Comparison of ENCODE assay signal across 11 mouse cellular contexts in genomic region chr4:36821914-36822313, GRCm38 (mm10).
"Had no signal": no experiment of that assay in that cellular context is flagged by ENCODE, and none has a peak within 500 bp of the region (broad histone marks: within the 10 kb centered on the region; RNA-seq: fewer than 3 reads in every experiment).

No protein-coding gene starts in this region.

- ATAC-seq: hindbrain, embryonic 16.5 days; inflammation-experienced regulatory T-cells, adult 6 months; intestine, postnatal 0 days; liver, postnatal 0 days; midbrain, embryonic 15.5 days had no signal

- DNase-seq: kidney, adult 8-10 months; kidney, postnatal 36 days; liver; liver, embryonic 13.5 days; liver, postnatal 0 days; lung, postnatal 14 days; thymus, postnatal 36 days had no signal
